Mouse (Mus musculus) heart, postnatal 36 days (tissue): ENCODE data around the gene Gm20661. TPM values are rescaled to one million over a fixed set of nuclear protein-coding genes. Genes with fewer than 3 reads are reported as not detected.

ENCODE experiments used
- total RNA-seq, 2 experiments: library from RNA; stranded (reverse); gene quantifications; 2 replicates each; pipeline ENCODE4 v1.2.3; 2021

The Gm20661 gene
- total RNA-seq, 2 experiments from 2014 or later = 0.25 to 0.30 TPM

Other genes starting within 250 kb of the Gm20661 start
- gene Rbm5, start 212.1 kb upstream of the Gm20661 start, total RNA-seq = 10 to 100 TPM; 47.2 to 52.6 TPM
- gene Rbm6, start 109.8 kb upstream of the Gm20661 start, total RNA-seq = 10 to 100 TPM; 29.0 to 30.7 TPM
- 10 to 100 TPM; 11.9 to 12.2 TPM for gene Mon1a, start 94.9 kb upstream of the Gm20661 start, total RNA-seq
- 1 to 10 TPM; 1.8 to 2.2 TPM for gene Mst1r, start 76.2 kb upstream of the Gm20661 start, total RNA-seq
- not detected for gene Actl11, start 54.6 kb upstream of the Gm20661 start, total RNA-seq
- not detected for gene Camkv, start 47.4 kb upstream of the Gm20661 start, total RNA-seq
- 1 to 10 TPM; 1.0 to 1.3 TPM for gene Traip, start 32.9 kb upstream of the Gm20661 start, total RNA-seq
- gene Uba7, start 7.6 kb upstream of the Gm20661 start, total RNA-seq = 10 to 100 TPM; 11.6 to 20.2 TPM
- 10 to 100 TPM; 10.3 to 11.8 TPM for gene Inka1, start 2.8 kb downstream of the Gm20661 start, total RNA-seq
- gene Cdhr4, start 9.4 kb downstream of the Gm20661 start, total RNA-seq = 1 to 10 TPM in 1 of 2 experiments, under 1 TPM in 1; 0.14 to 1.0 TPM
- 1 to 10 TPM; 1.4 to 1.5 TPM for gene Gm20662, start 13.3 kb downstream of the Gm20661 start, total RNA-seq
- 10 to 100 TPM; 45.2 to 48.0 TPM for gene Ip6k1, start 19.4 kb downstream of the Gm20661 start, total RNA-seq
- 10 to 100 TPM in 1 of 2 experiments, 1 to 10 TPM in 1; 8.4 to 10.4 TPM for gene Gmppb, start 66.2 kb downstream of the Gm20661 start, total RNA-seq
- 1 to 10 TPM; 1.1 to 1.4 TPM for gene Amigo3, start 70.1 kb downstream of the Gm20661 start, total RNA-seq
- gene Mst1, start 97.4 kb downstream of the Gm20661 start, total RNA-seq = not detected
- gene Rnf123, start 100.3 kb downstream of the Gm20661 start, total RNA-seq = 10 to 100 TPM; 94.2 to 97.4 TPM
- 10 to 100 TPM; 38.6 to 50.2 TPM for gene Apeh, start 111.5 kb downstream of the Gm20661 start, total RNA-seq
- gene Bsn, start 207.3 kb downstream of the Gm20661 start, total RNA-seq = under 1 TPM in 1 of 2 experiments, not detected in 1; 0.03 TPM